16 mouse cellular contexts compared by ENCODE assay signal in the genomic region with DNA sequence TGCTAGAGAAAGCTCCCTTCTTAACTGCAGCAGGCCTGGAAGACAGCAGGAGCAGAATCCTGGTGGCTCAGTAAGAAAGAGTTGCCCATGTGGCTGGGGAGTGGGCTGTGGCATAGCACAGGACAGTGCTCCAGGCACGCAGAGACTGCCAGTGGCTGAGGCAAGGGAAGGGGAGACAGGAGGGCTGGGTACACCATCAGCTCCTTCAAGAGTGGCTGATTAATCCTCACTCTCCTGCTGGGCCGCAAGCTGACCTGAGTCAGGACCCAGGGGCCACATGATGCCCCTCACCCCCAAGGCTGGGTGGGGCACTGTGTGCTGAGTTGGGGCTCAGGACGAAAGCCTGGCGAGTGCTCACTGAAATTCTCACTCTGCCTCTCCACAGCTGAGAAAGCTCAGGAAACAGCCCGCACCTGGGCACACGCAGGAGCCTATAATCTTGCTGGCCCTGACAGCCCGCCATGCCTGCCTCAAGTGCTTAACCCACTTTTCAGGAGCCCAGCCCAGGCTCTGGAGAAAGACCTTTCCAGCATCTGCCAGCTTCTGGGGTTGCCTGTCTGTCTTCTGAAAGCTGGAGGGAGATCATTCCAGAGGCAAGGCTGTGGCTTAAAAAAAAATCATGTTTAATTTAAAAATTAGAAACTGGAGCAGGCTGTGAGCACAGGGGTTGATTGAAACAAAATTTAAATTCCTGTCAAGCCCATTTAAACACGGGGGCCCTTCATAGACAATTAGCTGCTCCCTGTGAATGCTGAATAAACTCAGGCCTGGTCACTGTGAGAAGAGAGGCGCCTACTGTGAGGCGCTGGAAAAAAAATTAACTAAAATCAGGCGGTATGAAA. TPM values are rescaled to one million over a fixed set of nuclear protein-coding genes. Genes with fewer than 3 reads are reported as not detected.
DNase-seq lines count a peak whose midpoint lies in the region; ATAC-seq lines count a peak whose summit lies in the region.
"Had no signal": no experiment of that assay in that cellular context is flagged by ENCODE, and none has a peak within 500 bp of the region (broad histone marks: within the 10 kb centered on the region; RNA-seq: fewer than 3 reads in every experiment).

No protein-coding gene starts in this region.

- no peak overlapping the region for H3K4me2 ChIP-seq in midbrain, embryonic 16.5 days (ENCODE audit: low read length)
- peak overlapping the region; percentile 27 for H3K4me2 ChIP-seq in forebrain, embryonic 12.5 days
- H3K4me2 ChIP-seq: embryonic facial prominence, embryonic 15.5 days had no signal

- no peak for ATAC-seq in midbrain, embryonic 16.5 days
- ATAC-seq in forebrain, embryonic 12.5 days (ENCODE audit: low FRiP score) = peak; percentile 52
- ATAC-seq: intestine, postnatal 0 days had no signal

- H3K4me3 ChIP-seq in midbrain, embryonic 10.5 days = no peak overlapping the region
- no peak overlapping the region for H3K4me3 ChIP-seq in midbrain, embryonic 16.5 days (ENCODE audit: low read depth, low read length)
- H3K4me3 ChIP-seq in forebrain, embryonic 12.5 days (replicated peaks) = no peak overlapping the region
- H3K4me3 ChIP-seq in limb, embryonic 10.5 days = no peak overlapping the region
- H3K4me3 ChIP-seq: embryonic facial prominence, embryonic 15.5 days; heart, adult 2 months had no signal

- H3K27me3 ChIP-seq in midbrain, embryonic 10.5 days (ENCODE audit: low read depth, poor library complexity, severe bottlenecking) = peaks cover 90% of the 10 kb centered on the region
- H3K27me3 ChIP-seq in midbrain, embryonic 16.5 days (ENCODE audit: control insufficient read depth, insufficient read depth, low read depth, low read length) = peaks cover 9% of the 10 kb centered on the region
- peaks cover 82% of the 10 kb centered on the region for H3K27me3 ChIP-seq in forebrain, embryonic 12.5 days
- peaks cover 70% of the 10 kb centered on the region for H3K27me3 ChIP-seq in limb, embryonic 10.5 days (ENCODE audit: low read depth, poor library complexity, severe bottlenecking)
- H3K27me3 ChIP-seq: embryonic facial prominence, embryonic 15.5 days had no signal

- peak; percentile 21 for DNase-seq in midbrain, embryonic 10.5 days (ENCODE audit: low spot score)
- no peak for DNase-seq in limb, embryonic 10.5 days (ENCODE audit: low spot score)
- peak; percentile 24 for DNase-seq in retina, postnatal 7 days (ENCODE audit: low read depth, low spot score)
- DNase-seq in kidney, adult 8-10 months = no peak
- DNase-seq in embryo, embryonic 10 days (ENCODE audit: low spot score) = no peak
- DNase-seq: adrenal gland, postnatal 25 days; cerebellum, postnatal 10 days; heart, adult 2 months; heart, postnatal 10 days; kidney, postnatal 14 days; lung, adult 18-20 months had no signal

- H3K9ac ChIP-seq in midbrain, embryonic 16.5 days (ENCODE audit: low read depth, low read length) = no peak overlapping the region
- peak overlapping the region; percentile 30; the same call in 1 of the 2 replicates for H3K9ac ChIP-seq in forebrain, embryonic 12.5 days
- H3K9ac ChIP-seq: embryonic facial prominence, embryonic 15.5 days had no signal

- 24% methylated on average over 11 of the region's 11 CpGs for WGBS in midbrain, embryonic 10.5 days
- 23% methylated on average over 11 of the region's 11 CpGs for WGBS in midbrain, embryonic 16.5 days
- 11% methylated on average over 11 of the region's 11 CpGs for WGBS in forebrain, embryonic 12.5 days
- 45% methylated on average over 11 of the region's 11 CpGs for WGBS in limb, embryonic 10.5 days

- H3K27ac ChIP-seq in midbrain, embryonic 10.5 days (replicated peaks) = peak overlapping the region; percentile 73
- no peak overlapping the region for H3K27ac ChIP-seq in midbrain, embryonic 16.5 days (ENCODE audit: low read length)
- H3K27ac ChIP-seq in forebrain, embryonic 12.5 days = peak overlapping the region; percentile 62
- 0 out of 2 replicates have a peak overlapping the region, but pooled peaks have one; percentile 25 for H3K27ac ChIP-seq in limb, embryonic 10.5 days
- H3K27ac ChIP-seq: embryonic facial prominence, embryonic 15.5 days; heart, adult 2 months; macrophage had no signal

- no peaks in the 10 kb centered on the region for H3K9me3 ChIP-seq in midbrain, embryonic 10.5 days (replicated peaks)
- no peaks in the 10 kb centered on the region for H3K9me3 ChIP-seq in midbrain, embryonic 16.5 days (replicated peaks; ENCODE audit: control insufficient read depth, low read length, poor library complexity, severe bottlenecking)
- no peaks in the 10 kb centered on the region for H3K9me3 ChIP-seq in forebrain, embryonic 12.5 days
- H3K9me3 ChIP-seq in limb, embryonic 10.5 days (replicated peaks) = no peaks in the 10 kb centered on the region
- H3K9me3 ChIP-seq: embryonic facial prominence, embryonic 15.5 days had no signal

- H3K36me3 ChIP-seq in midbrain, embryonic 10.5 days = peaks cover 10% of the 10 kb centered on the region
- H3K36me3 ChIP-seq in midbrain, embryonic 16.5 days (ENCODE audit: control insufficient read depth, insufficient read depth, low read length) = no peaks in the 10 kb centered on the region
- no peaks in the 10 kb centered on the region for H3K36me3 ChIP-seq in forebrain, embryonic 12.5 days (replicated peaks)
- H3K36me3 ChIP-seq in limb, embryonic 10.5 days = peaks cover 16% of the 10 kb centered on the region; the same call in 1 of the 2 replicates

- H3K4me1 ChIP-seq in midbrain, embryonic 10.5 days = peaks cover 57% of the 10 kb centered on the region
- H3K4me1 ChIP-seq in midbrain, embryonic 16.5 days (ENCODE audit: control insufficient read depth, insufficient read depth, low read length) = peaks cover 20% of the 10 kb centered on the region
- H3K4me1 ChIP-seq in forebrain, embryonic 12.5 days = peaks cover 47% of the 10 kb centered on the region
- H3K4me1 ChIP-seq in limb, embryonic 10.5 days = peaks cover 44% of the 10 kb centered on the region

RNA-seq across cellular contexts. Expression of a gene that starts 32.8 kb away (rescaled TPM):
- 0.12 TPM in 1 of 2 replicates, not detected in the other for polyA plus RNA-seq in midbrain, embryonic 10.5 days (2016; fragmentation: Nextera tagmentation; extraction: Ambion mirVana)
- 0.54 and 0.75 TPM in 2 replicates for polyA plus RNA-seq in midbrain, embryonic 16.5 days (2015; fragmentation: Nextera tagmentation; extraction: Ambion mirVana)
- polyA plus RNA-seq in forebrain, embryonic 12.5 days (2016; fragmentation: Nextera tagmentation; extraction: Ambion mirVana) = 0.61 and 0.88 TPM in 2 replicates
- 0.10 and 0.14 TPM in 2 replicates for polyA plus RNA-seq in limb, embryonic 10.5 days (2016; fragmentation: Nextera tagmentation; extraction: Ambion mirVana)
- polyA plus RNA-seq: embryonic facial prominence, embryonic 15.5 days; intestine, postnatal 0 days had no signal

Comparison
In these comparisons a context has a peak if more than half of its experiments do, and no peak if none do; other contexts are left out.
1. DNase-seq: peak in midbrain, embryonic 10.5 days (single experiment) and retina, postnatal 7 days (single experiment); none in limb, embryonic 10.5 days (single experiment), kidney, adult 8-10 months (0 of 2) and embryo, embryonic 10 days (single experiment).